Mouse (Mus musculus) C2C12 (cell line): ENCODE measurements around the gene Tiam1.

Source experiments
- CTCF ChIP-seq: IDR thresholded peaks from one replicate; pipeline ENCODE4 v1.5.1; 2011; ENCODE audit not compliant: control insufficient read depth, insufficient read depth, insufficient read length
- MAX ChIP-seq: IDR thresholded peaks from one replicate; pipeline ENCODE4 v1.6.1; 2011; ENCODE audit warnings: mild to moderate bottlenecking, control low read depth
- USF1 ChIP-seq: IDR thresholded peaks from one replicate; pipeline ENCODE4 v1.6.1; 2011; ENCODE audit warnings: low read depth, mild to moderate bottlenecking, control low read depth, moderate library complexity

DNA sequence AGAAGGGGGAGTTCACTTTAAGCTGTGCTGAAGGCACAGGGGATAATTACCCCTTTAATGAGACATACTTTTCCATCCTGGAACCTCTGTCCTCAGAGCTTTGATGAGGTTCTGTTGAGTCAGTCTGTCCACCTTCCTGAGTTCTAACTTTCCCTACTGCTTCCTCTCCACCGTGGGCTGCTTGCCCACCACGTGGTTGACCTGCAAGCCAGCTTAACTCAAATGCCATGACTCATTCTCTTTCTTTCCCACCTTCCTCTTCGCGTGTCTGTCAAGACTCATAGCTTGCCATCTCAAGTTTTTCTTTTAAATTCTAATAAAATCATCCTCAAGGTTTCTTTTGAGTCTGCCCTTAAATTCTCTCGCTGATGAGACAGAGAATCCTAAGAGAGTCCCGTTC, 37.4 kb upstream of the Tiam1 start:
- TF ChIP-seq CTCF, result no peak
- TF ChIP-seq MAX, result no peak
- TF ChIP-seq USF1, result no peak
